ENCODE assay signal across 8 mouse cellular contexts in the genomic region with DNA sequence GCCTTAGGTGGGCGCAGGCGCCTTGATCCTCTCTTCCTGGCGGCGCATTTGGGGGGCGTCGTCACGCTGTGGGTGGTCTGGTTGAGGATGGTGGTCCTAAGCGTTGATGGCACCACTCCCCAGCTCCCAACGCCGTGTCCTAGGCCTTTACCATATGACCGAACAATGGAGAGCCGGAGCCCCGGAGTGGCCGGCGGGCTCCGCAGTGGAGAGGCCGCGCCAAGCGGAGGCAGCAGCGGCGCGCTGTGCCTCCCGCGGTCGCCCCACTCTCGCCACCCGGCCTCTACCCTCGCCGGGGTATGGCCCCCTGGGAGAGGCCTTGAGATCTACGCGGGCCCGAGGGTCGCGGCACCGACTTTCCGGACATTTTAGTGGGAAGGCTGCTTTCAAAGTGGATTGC. TPM values are rescaled to one million over a fixed set of nuclear protein-coding genes. Genes with fewer than 3 reads are reported as not detected.
DNase-seq lines count a peak whose midpoint lies in the region; ATAC-seq and TF ChIP-seq lines count a peak whose summit lies in the region.

No protein-coding gene starts in this region.

- TF ChIP-seq POLR2A in kidney, adult 2 months (IDR thresholded peaks at IDR 0.05; ENCODE audit: low read depth, low read length): no peak

- under 1% methylated on average over 36 of the region's 36 CpGs for WGBS in kidney, adult 2 months
- under 1% methylated on average over 36 of the region's 36 CpGs for WGBS in intestine, embryonic 15.5 days

- peak overlapping the region; percentile 70 for H3K27ac ChIP-seq in kidney, adult 2 months (ENCODE audit: insufficient read depth, low read depth, low read length)
- peak overlapping the region; percentile 97 for H3K27ac ChIP-seq in intestine, embryonic 15.5 days

- peak; percentile 50 for ATAC-seq in intestine, embryonic 15.5 days
- ATAC-seq in megakaryocyte-erythroid progenitor cell, adult 5-6 weeks (replicated peaks; ENCODE audit: low FRiP score, low TSS enrichment, poor library complexity, severe bottlenecking): peak; percentile 6; the same call in 1 of the 2 replicates

- DNase-seq in kidney, adult 2 months: no peak
- DNase-seq in kidney, adult 11 months: no peak
- DNase-seq in Muller cell, postnatal 12 days (ENCODE audit: inconsistent ontology term): peak; percentile 64
- no peak for DNase-seq in right cerebral cortex, postnatal 4 days
- DNase-seq in right cerebral cortex, adult 18-20 months: no peak

- H3K4me2 ChIP-seq in intestine, embryonic 15.5 days (replicated peaks): peak overlapping the region; percentile 78

- H3K4me1 ChIP-seq in kidney, adult 2 months (ENCODE audit: control insufficient read depth, insufficient read depth, low read length): peaks cover 4% of the 10 kb centered on the region; the same call in 1 of the 2 replicates
- H3K4me1 ChIP-seq in erythroblast, embryonic 14.5 days (ENCODE audit: control insufficient read depth): peaks cover 40% of the 10 kb centered on the region
- peaks cover 6% of the 10 kb centered on the region; the same call in 1 of the 2 replicates for H3K4me1 ChIP-seq in intestine, embryonic 15.5 days (replicated peaks)

- peak overlapping the region; percentile 74 for H3K4me3 ChIP-seq in kidney, adult 2 months (ENCODE audit: insufficient read depth, low read depth, low read length)
- H3K4me3 ChIP-seq in erythroblast, embryonic 14.5 days (replicated peaks): peak overlapping the region; percentile 92
- H3K4me3 ChIP-seq in intestine, embryonic 15.5 days (replicated peaks): peak overlapping the region; percentile 90

- H3K9ac ChIP-seq in intestine, embryonic 15.5 days: peak overlapping the region; percentile 84

- peaks cover 4% of the 10 kb centered on the region for H3K36me3 ChIP-seq in kidney, adult 2 months (ENCODE audit: control insufficient read depth, insufficient read depth, low read length)
- peaks cover 46% of the 10 kb centered on the region for H3K36me3 ChIP-seq in erythroblast, embryonic 14.5 days (ENCODE audit: control insufficient read depth)
- peaks cover 13% of the 10 kb centered on the region for H3K36me3 ChIP-seq in intestine, embryonic 15.5 days

- no peak for TF ChIP-seq CTCF in kidney, adult 2 months (conservative IDR thresholded peaks at IDR 0.05; ENCODE audit: insufficient read depth, insufficient read length, low read depth, low read length)

- no peaks in the 10 kb centered on the region for H3K9me3 ChIP-seq in erythroblast, embryonic 14.5 days (ENCODE audit: control insufficient read depth, low read length)
- no peaks in the 10 kb centered on the region for H3K9me3 ChIP-seq in intestine, embryonic 15.5 days

- H3K27me3 ChIP-seq in kidney, adult 2 months (replicated peaks; ENCODE audit: control insufficient read depth, insufficient read depth, low read length): no peaks in the 10 kb centered on the region
- H3K27me3 ChIP-seq in erythroblast, embryonic 14.5 days (ENCODE audit: control insufficient read depth): no peaks in the 10 kb centered on the region
- no peaks in the 10 kb centered on the region for H3K27me3 ChIP-seq in intestine, embryonic 15.5 days (replicated peaks)

RNA-seq across cellular contexts. Expression of gene Teddm2, which starts 0.4 kb away (rescaled TPM):
- polyA plus RNA-seq in kidney, adult 2 months (2012; rRNA removed): 0.14 and 0.22 TPM in 2 replicates
- 0.08 and 0.23 TPM in 2 replicates for polyA plus RNA-seq in erythroblast, embryonic 14.5 days (2012)
- polyA plus RNA-seq in intestine, embryonic 15.5 days (2015; fragmentation: Nextera tagmentation; extraction: Ambion mirVana): 0.34 and 0.36 TPM in 2 replicates
- total RNA-seq in megakaryocyte-erythroid progenitor cell, adult 5-6 weeks (2014; fragmentation: Nextera tagmentation): 0.15 TPM in 1 of 2 replicates, not detected in the other
- 1.1 TPM in 1 of 2 replicates, not detected in the other for total RNA-seq in megakaryocyte-erythroid progenitor cell, adult 5-6 weeks (2017)

RNA-seq across cellular contexts. Expression of gene Glul, which starts 0.6 kb away (rescaled TPM):
- 843 and 1,046 TPM in 2 replicates for polyA plus RNA-seq in kidney, adult 2 months (2012; rRNA removed)
- 13.8 and 16.9 TPM in 2 replicates for polyA plus RNA-seq in erythroblast, embryonic 14.5 days (2012)
- polyA plus RNA-seq in intestine, embryonic 15.5 days (2015; fragmentation: Nextera tagmentation; extraction: Ambion mirVana): 73.6 and 83.9 TPM in 2 replicates
- total RNA-seq in megakaryocyte-erythroid progenitor cell, adult 5-6 weeks (2014; fragmentation: Nextera tagmentation): 49.6 and 116 TPM in 2 replicates
- total RNA-seq in megakaryocyte-erythroid progenitor cell, adult 5-6 weeks (2017): 74.8 and 98.1 TPM in 2 replicates

RNA-seq across cellular contexts. Expression of gene Teddm1a, which starts 8.8 kb away (rescaled TPM):
- not detected in 2 replicates for polyA plus RNA-seq in kidney, adult 2 months (2012; rRNA removed)
- polyA plus RNA-seq in erythroblast, embryonic 14.5 days (2012): not detected in 2 replicates
- polyA plus RNA-seq in intestine, embryonic 15.5 days (2015; fragmentation: Nextera tagmentation; extraction: Ambion mirVana): not detected in 2 replicates
- total RNA-seq in megakaryocyte-erythroid progenitor cell, adult 5-6 weeks (2014; fragmentation: Nextera tagmentation): not detected in 2 replicates
- total RNA-seq in megakaryocyte-erythroid progenitor cell, adult 5-6 weeks (2017): not detected in 2 replicates

RNA-seq across cellular contexts. Expression of gene Teddm1b, which starts 26.2 kb away (rescaled TPM):
- not detected in 2 replicates for polyA plus RNA-seq in kidney, adult 2 months (2012; rRNA removed)
- not detected in 2 replicates for polyA plus RNA-seq in erythroblast, embryonic 14.5 days (2012)
- polyA plus RNA-seq in intestine, embryonic 15.5 days (2015; fragmentation: Nextera tagmentation; extraction: Ambion mirVana): 0.18 and 0.29 TPM in 2 replicates
- not detected in 2 replicates for total RNA-seq in megakaryocyte-erythroid progenitor cell, adult 5-6 weeks (2014; fragmentation: Nextera tagmentation)
- total RNA-seq in megakaryocyte-erythroid progenitor cell, adult 5-6 weeks (2017): not detected in 2 replicates

RNA-seq across cellular contexts. Expression of gene Rgsl1, which starts 56.4 kb away (rescaled TPM):
- 0.08 TPM in 1 of 2 replicates, not detected in the other for polyA plus RNA-seq in kidney, adult 2 months (2012; rRNA removed)
- polyA plus RNA-seq in erythroblast, embryonic 14.5 days (2012): not detected in 2 replicates
- not detected in 2 replicates for polyA plus RNA-seq in intestine, embryonic 15.5 days (2015; fragmentation: Nextera tagmentation; extraction: Ambion mirVana)
- 0.62 TPM in 1 of 2 replicates, not detected in the other for total RNA-seq in megakaryocyte-erythroid progenitor cell, adult 5-6 weeks (2014; fragmentation: Nextera tagmentation)
- total RNA-seq in megakaryocyte-erythroid progenitor cell, adult 5-6 weeks (2017): not detected in 2 replicates
